Mouse (Mus musculus) c-Kit-positive CD71-negative TER-119-negative erythroid progenitor cells, embryonic 14.5 days (primary cell): Measurements from ENCODE around the gene 1700012A03Rik.

Source experiments
- DNase-seq: peaks from one replicate; pipeline ENCODE4 v3.0.0-alpha.2; 2013; ENCODE audit warnings: low read depth

Gene 1700012A03Rik

GRCm38 (mm10) chr6:32049951-32050345 is at the start of gene 1700012A03Rik:
Gene 1700012A03Rik (plus strand): TSS chr6:32050246.
- DNase-seq, result no peak

DNA sequence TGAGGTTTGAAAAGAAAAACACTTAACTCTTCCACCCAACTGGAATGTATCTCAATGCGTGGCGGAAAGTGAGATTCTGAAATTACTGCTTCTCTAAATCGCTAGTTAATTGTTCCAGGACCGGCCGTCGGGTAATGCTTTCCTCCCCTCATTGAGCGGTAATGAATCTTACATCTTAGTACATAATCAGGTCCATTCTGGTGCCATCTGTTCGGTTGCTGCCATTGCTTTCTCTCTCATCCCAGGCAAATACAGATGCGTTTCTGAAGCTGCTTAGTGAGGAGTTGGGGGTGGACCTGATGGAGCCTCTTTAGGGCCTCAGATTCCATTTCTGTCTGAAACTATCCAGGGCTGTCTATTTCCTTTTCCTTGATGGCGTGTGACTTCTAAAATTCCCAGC is 45.8 kb upstream of the 1700012A03Rik start:
- no peak for DNase-seq

- DNase-seq, result no peak
Measured at GRCm38 (mm10) chr6:32005914-32006313, 44.1 kb upstream of the 1700012A03Rik start.

DNA sequence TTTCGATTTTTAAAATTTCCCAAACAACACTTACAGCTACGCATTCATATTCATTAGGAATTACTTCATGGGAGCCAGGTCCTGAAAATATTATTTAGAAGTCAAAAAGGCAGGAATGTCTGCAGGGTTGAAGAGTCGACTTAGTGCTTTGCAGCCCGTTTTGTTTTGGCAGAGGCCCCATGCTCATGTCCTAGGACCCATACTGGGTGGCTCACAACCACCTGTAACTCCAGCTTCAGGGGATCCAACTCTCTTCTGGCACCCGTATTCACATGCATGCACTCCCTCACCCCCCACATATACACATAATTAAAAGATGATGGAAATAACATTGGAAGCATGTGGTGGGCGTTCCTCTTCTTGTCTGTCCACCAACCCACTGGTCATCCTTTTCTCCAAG is 43.7 kb upstream of the 1700012A03Rik start:
- DNase-seq, result no peak

- DNase-seq, result no peak
Measured at GRCm38 (mm10) chr6:32007336-32007735, 42.7 kb upstream of the 1700012A03Rik start.

DNA sequence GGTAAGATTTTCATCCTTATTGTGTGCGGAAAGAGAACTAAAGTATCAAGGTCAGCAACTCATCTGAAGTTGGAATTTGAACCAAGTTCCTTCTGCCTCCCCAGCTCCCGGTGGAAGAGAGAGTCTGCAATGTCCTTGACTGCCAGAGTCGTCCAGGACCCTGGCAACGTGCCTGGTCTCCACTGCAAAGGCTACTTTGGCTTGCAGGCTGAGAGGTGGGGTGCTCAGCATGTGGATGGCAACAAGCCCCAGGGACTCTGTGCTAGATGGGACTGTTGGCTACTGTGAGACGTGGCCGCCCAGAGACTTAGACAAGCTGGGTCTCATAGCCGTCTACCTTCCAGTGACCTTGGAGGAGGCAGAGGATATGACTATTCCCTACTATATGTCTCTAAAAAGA is 33.2 kb upstream of the 1700012A03Rik start:
- DNase-seq, result no peak

DNA sequence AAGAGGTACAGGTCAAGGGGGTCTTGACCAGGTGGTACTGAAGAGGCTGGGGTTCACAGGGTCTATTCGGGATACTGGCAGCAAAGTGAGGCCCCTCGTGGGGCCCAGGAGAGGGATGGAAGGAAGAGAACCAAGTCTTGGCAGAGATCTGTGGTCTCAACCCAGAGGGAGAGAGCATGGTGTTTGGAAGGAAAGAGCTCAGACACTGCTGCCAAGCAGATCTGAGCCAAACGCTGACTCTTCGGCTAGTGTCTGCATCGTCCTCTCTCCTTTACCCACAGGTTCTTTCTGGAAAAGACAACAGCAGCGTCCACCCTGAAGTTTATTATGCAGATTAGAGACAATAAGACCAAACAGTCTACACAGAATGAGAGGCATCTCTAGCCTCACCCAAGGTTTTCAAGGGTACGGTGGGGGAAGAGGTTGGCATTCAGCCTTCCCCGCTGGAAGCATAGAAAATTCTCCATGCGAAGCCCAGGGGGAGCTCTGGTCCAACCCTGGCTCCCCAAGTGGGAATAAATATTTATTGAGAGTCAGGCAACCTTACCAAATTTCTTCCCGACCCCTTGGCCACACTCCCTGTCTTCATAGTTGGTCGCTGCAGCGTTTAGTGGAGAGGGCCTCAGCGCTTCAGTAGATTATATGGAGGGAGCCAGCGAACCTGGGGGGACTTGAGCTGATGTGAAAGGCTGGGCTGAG is 32.5 kb upstream of the 1700012A03Rik start:
- DNase-seq, result no peak

DNA sequence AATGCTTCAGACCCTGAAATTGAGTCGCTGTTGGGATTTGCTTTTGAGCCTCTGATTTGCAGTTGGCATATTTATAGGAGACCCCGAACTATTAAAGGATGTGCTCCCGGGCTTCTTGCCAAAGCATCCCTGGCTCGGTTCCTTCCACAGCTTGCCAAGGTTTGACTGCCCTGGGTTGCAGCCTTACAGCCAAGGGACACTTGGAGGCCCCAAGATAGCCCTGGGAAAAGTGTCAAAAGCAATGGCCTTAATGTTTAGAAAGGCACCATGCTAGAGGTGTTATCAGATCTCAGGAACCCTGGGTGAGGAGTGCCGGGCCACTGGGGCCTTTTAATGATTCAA is 32.0 kb upstream of the 1700012A03Rik start:
- no peak for DNase-seq

DNA sequence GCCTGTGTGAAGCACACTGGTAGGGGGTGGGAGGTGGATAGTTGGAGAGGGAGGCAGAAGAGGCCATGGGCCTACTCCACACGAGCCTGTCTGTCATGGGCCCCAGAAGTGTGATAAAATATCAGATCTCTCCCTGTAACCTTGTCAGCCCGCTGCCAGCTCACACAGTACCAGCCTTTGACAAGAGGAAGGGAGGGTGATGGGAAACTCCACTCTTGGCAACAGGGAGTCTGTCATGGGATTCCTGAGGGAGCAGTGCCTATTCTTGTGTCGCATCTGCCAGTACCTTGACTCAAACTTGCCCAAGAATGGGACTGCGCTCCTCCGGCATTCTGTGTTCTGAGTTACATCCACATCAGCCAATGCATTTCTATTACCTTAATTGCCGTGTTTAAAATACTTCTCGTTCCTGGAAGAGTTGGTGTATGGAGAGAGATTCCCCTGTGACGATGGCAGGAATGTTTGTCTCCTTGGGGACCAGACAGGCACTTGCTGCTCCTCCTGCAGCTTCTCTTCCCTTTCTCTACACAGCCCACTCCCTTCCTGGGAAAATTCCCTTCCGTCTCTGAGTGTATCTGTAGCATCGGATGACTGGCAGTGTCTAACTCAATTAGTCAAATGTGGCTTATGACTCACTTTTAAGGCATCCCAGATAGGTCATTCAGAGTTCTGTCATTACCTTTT is 28.1 kb upstream of the 1700012A03Rik start:
- DNase-seq, result no peak

DNA sequence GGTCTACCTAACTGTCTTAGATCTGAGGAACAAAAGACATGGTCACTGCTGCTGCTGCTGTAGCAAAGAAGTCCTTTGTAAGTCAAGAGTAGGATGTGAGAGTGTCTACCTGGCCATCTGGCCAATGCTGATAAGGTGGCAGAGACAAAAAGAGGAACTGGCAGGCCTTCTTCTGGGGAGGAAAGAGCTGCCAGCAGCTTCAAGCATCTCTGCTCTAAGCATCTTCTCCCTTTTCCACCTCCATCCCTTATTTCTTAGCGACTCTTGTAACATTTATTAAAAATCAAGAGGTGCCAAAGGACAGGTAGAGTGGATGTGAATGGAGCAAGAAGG is 27.5 kb upstream of the 1700012A03Rik start:
- no peak for DNase-seq

GRCm38 (mm10) chr6:32028228-32029009 is 21.6 kb upstream of the 1700012A03Rik start:
- no peak for DNase-seq

- DNase-seq, result no peak
Measured at GRCm38 (mm10) chr6:32034226-32034625, 15.8 kb upstream of the 1700012A03Rik start.

- no peak for DNase-seq
Measured at GRCm38 (mm10) chr6:32045344-32045743, 4.7 kb upstream of the 1700012A03Rik start.

GRCm38 (mm10) chr6:32049256-32049950 is 643 bp upstream of the 1700012A03Rik start:
- DNase-seq, result no peak

GRCm38 (mm10) chr6:32052135-32052915 is 2.3 kb downstream of the 1700012A03Rik start:
- DNase-seq, result no peak

DNA sequence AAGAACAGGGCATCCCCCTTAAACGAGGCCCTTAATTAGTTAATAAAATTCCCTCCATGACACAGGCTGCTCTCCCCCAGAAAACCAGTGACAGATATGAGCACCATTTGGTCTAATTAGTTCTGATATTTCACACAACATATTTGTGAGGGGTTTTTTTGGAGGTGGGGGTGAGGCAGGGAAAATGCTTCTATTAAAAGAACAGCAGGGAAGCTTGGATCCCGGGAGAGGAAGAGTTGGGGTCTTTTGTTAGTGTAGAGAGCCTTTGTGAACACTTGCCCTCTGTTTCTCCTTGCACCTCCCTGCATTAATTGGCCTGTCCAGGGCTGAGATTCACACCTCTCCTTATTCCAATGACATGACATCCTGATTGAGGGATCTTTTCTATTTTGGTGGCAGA is 6.5 kb downstream of the 1700012A03Rik start:
- no peak for DNase-seq

- DNase-seq, result no peak
Measured at GRCm38 (mm10) chr6:32058571-32058970, 8.5 kb downstream of the 1700012A03Rik start.

GRCm38 (mm10) chr6:32060641-32061040 is 10.6 kb downstream of the 1700012A03Rik start:
- no peak for DNase-seq

DNA sequence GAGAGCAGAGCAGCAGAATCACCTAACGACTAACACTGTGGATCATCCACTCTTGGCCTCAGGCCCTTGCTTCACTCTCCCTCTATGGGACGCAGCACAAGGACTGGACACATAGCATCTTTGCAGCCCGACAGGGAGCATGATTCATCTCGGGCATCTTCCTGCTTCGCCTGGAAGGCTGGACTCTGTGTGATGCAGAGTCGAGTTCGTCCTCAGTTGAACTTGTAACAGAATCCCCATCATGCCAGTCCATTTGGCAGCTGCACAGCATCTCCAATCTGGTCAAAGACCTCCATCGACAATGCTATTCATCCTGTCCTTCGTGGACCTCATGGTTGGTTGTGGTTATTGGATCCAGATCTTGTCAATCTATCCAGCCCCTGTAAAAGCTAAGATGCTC is 11.2 kb downstream of the 1700012A03Rik start:
- no peak for DNase-seq

- no peak for DNase-seq
Measured at GRCm38 (mm10) chr6:32065789-32066510, 15.9 kb downstream of the 1700012A03Rik start.

DNA sequence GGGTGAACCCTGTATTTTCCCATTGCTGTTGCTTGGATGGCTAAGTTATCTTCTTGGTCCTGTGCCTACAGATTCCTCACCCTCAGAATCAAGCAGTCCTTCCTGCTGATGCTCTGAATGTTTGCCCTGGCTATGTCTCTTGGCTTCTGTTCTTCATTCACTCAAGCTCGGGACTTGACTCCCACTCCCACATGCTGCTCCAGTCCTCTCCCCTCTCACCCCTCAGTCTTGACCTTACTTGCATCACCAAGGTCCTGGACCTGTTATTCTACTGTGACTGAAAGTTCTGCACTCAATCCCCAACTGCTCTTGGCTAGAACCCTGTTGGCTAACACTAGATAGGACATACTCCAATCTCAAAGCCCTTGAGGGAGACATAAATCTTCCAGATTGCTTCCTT is 22.1 kb downstream of the 1700012A03Rik start:
- DNase-seq, result no peak
